Mouse (Mus musculus): ENCODE results near the gene Vmn1r52. TPM values are rescaled to one million over a fixed set of nuclear protein-coding genes. Genes with fewer than 3 reads are reported as not detected.
"Not testable (repeated sequence)": the region's sequence is repeated elsewhere in the genome, so short reads cannot be mapped to it uniquely, and the experiment has no call there.

The Vmn1r52 gene
- not detected in 2 replicates for polyA plus RNA-seq (2014; fragmentation: Nextera tagmentation; extraction: Ambion mirVana)

GRCm38 (mm10) chr6:90174508-90174907 lies at the start of gene Vmn1r52:
Gene Vmn1r52 (plus strand): TSS chr6:90174808.
- Histone ChIP-seq H3K36me3 (replicated peaks; ENCODE audit: control insufficient read depth, insufficient read depth) (no peaks in the 10 kb centered on the region), H3K4me1 (replicated peaks; ENCODE audit: control insufficient read depth, insufficient read depth, low read length) (no peaks in the 10 kb centered on the region), H3K9ac (no peak within 1 kb of the TSS), H3K9me3 (ENCODE audit: control insufficient read depth, low read length) (no peaks in the 10 kb centered on the region), H3K27me3 (ENCODE audit: control insufficient read depth, insufficient read depth, low read length) (no peaks in the 10 kb centered on the region), H3K4me3 (replicated peaks; ENCODE audit: low read length) (no peak within 1 kb of the TSS), H3K4me2 (replicated peaks) (no peak within 1 kb of the TSS), H3K27ac (no peak within 1 kb of the TSS)
- ATAC-seq (ENCODE audit: low FRiP score): no peak
- no peak for DNase-seq (ENCODE audit: low spot score)
- 78% methylated on average over 2 of the region's 2 CpGs for WGBS

- 82% methylated on average over 3 of the region's 3 CpGs for WGBS
- no peaks in the 10 kb centered on the region for H3K9me3 ChIP-seq (ENCODE audit: control insufficient read depth, low read length)
- no peaks in the 10 kb centered on the region for H3K36me3 ChIP-seq (replicated peaks; ENCODE audit: control insufficient read depth, insufficient read depth)
- H3K27ac ChIP-seq: no peak overlapping the region
- H3K9ac ChIP-seq: no peak overlapping the region
- DNase-seq (ENCODE audit: low spot score): no peak
- no peaks in the 10 kb centered on the region for H3K4me1 ChIP-seq (replicated peaks; ENCODE audit: control insufficient read depth, insufficient read depth, low read length)
- H3K4me3 ChIP-seq (replicated peaks; ENCODE audit: low read length): no peak overlapping the region
- H3K4me2 ChIP-seq (replicated peaks): no peak overlapping the region
- ATAC-seq (ENCODE audit: low FRiP score): no peak
- no peaks in the 10 kb centered on the region for H3K27me3 ChIP-seq (ENCODE audit: control insufficient read depth, insufficient read depth, low read length)
Measured at GRCm38 (mm10) chr6:90160139-90160538, 14.5 kb upstream of the Vmn1r52 start.

GRCm38 (mm10) chr6:90202493-90202892 lies 27.9 kb downstream of the Vmn1r52 start, which contains the start of gene V1ra8:
Gene V1ra8 (plus strand): TSS chr6:90202793.
- H3K36me3 ChIP-seq (replicated peaks; ENCODE audit: control insufficient read depth, insufficient read depth); H3K9ac ChIP-seq; H3K4me3 ChIP-seq (replicated peaks; ENCODE audit: low read length); DNase-seq (ENCODE audit: low spot score); H3K9me3 ChIP-seq (ENCODE audit: control insufficient read depth, low read length); H3K4me2 ChIP-seq (replicated peaks); H3K27me3 ChIP-seq (ENCODE audit: control insufficient read depth, insufficient read depth, low read length); H3K4me1 ChIP-seq (replicated peaks; ENCODE audit: control insufficient read depth, insufficient read depth, low read length); ATAC-seq (ENCODE audit: low FRiP score); H3K27ac ChIP-seq: not testable (repeated sequence)
- WGBS: 76% methylated on average over 1 of the region's 2 CpGs

GRCm38 (mm10) chr6:90224338-90224737 lies 49.7 kb downstream of the Vmn1r52 start, which contains the start of gene Vmn1r53:
Gene Vmn1r53 (minus strand): TSS chr6:90224438.
- WGBS: 82% methylated on average over 1 of the region's 1 CpGs
- H3K4me2 ChIP-seq (replicated peaks): no peak within 1 kb of the TSS

More at GRCm38 (mm10) chr6:90224338-90224737, 49.7 kb downstream of the Vmn1r52 start, which contains the start of gene Vmn1r53:
- H3K27ac ChIP-seq: no peak within 1 kb of the TSS
- no peak for ATAC-seq (ENCODE audit: low FRiP score)
- H3K27me3 ChIP-seq (ENCODE audit: control insufficient read depth, insufficient read depth, low read length): no peaks in the 10 kb centered on the region
- H3K4me1 ChIP-seq (replicated peaks; ENCODE audit: control insufficient read depth, insufficient read depth, low read length): no peaks in the 10 kb centered on the region
- H3K9me3 ChIP-seq (ENCODE audit: control insufficient read depth, low read length): 0 out of 2 replicates have a peak, but pooled peaks cover 5% of the 10 kb centered on the region
- no peak within 1 kb of the TSS for H3K4me3 ChIP-seq (replicated peaks; ENCODE audit: low read length)
- DNase-seq (ENCODE audit: low spot score): no peak
- no peak within 1 kb of the TSS for H3K9ac ChIP-seq
- H3K36me3 ChIP-seq (replicated peaks; ENCODE audit: control insufficient read depth, insufficient read depth): no peaks in the 10 kb centered on the region

Other genes starting within 250 kb of the Vmn1r52 start
- gene Vmn1r45, start 234.2 kb upstream of the Vmn1r52 start, polyA plus RNA-seq (2014; fragmentation: Nextera tagmentation; extraction: Ambion mirVana): not detected in 2 replicates
- gene Vmn1r46, start 205.5 kb upstream of the Vmn1r52 start, polyA plus RNA-seq (2014; fragmentation: Nextera tagmentation; extraction: Ambion mirVana): not detected in 2 replicates
- gene Vmn1r47, start 158.7 kb upstream of the Vmn1r52 start, polyA plus RNA-seq (2014; fragmentation: Nextera tagmentation; extraction: Ambion mirVana): not detected in 2 replicates
- gene Vmn1r48, start 138.0 kb upstream of the Vmn1r52 start, polyA plus RNA-seq (2014; fragmentation: Nextera tagmentation; extraction: Ambion mirVana): not detected in 2 replicates
- not detected in 2 replicates for gene Vmn1r49, start 96.3 kb upstream of the Vmn1r52 start, polyA plus RNA-seq (2014; fragmentation: Nextera tagmentation; extraction: Ambion mirVana)
- gene Vmn1r50, start 73.4 kb upstream of the Vmn1r52 start, polyA plus RNA-seq (2014; fragmentation: Nextera tagmentation; extraction: Ambion mirVana): not detected in 2 replicates
- gene Vmn1r51, start 52.2 kb upstream of the Vmn1r52 start, polyA plus RNA-seq (2014; fragmentation: Nextera tagmentation; extraction: Ambion mirVana): 0.08 TPM in 2 replicates
- gene V1ra8, start 28.0 kb downstream of the Vmn1r52 start, polyA plus RNA-seq (2014; fragmentation: Nextera tagmentation; extraction: Ambion mirVana): not detected in 2 replicates
- gene Vmn1r53, start 49.6 kb downstream of the Vmn1r52 start, polyA plus RNA-seq (2014; fragmentation: Nextera tagmentation; extraction: Ambion mirVana): not detected in 2 replicates
- not detected in 2 replicates for gene Vmn1r54, start 71.5 kb downstream of the Vmn1r52 start, polyA plus RNA-seq (2014; fragmentation: Nextera tagmentation; extraction: Ambion mirVana)
- not detected in 2 replicates for gene BC048671, start 126.4 kb downstream of the Vmn1r52 start, polyA plus RNA-seq (2014; fragmentation: Nextera tagmentation; extraction: Ambion mirVana)
- gene Chst13, start 150.4 kb downstream of the Vmn1r52 start, polyA plus RNA-seq (2014; fragmentation: Nextera tagmentation; extraction: Ambion mirVana): not detected in 2 replicates
- not detected in 2 replicates for gene Uroc1, start 158.5 kb downstream of the Vmn1r52 start, polyA plus RNA-seq (2014; fragmentation: Nextera tagmentation; extraction: Ambion mirVana)
- gene Zxdc, start 194.7 kb downstream of the Vmn1r52 start, polyA plus RNA-seq (2014; fragmentation: Nextera tagmentation; extraction: Ambion mirVana): 17.1 and 17.7 TPM in 2 replicates

All from hindbrain, embryonic 14.5 days (tissue).